ENCODE assay signal across 16 mouse cellular contexts in the genomic region with DNA sequence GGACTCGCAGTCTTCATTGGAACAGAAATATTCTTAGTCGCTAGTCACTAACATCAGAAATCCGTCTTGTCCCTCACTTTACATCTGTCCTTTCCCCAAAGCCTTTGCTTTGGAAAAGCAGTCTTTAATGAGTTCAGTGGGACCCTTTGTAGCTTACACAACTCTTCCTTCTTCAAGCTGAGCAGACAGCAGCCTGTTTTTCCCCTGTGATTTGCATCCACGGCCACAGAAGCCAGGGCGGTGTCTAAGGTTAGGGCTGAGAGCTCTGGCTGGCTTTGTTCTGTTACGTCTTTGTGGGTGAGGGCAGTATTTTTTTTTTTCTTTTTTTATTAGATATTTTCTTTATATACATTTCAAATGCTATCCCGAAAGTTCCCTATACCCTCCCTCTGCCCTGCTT.
A peak's percentile ranks its signal among the peaks of the same experiment; 100 is the strongest.
DNase-seq lines count a peak whose midpoint lies in the region; TF ChIP-seq lines count a peak whose summit lies in the region.
"Had no signal": no experiment of that assay in that cellular context is flagged by ENCODE, and none has a peak within 500 bp of the region (broad histone marks: within the 10 kb centered on the region; RNA-seq: fewer than 3 reads in every experiment).

No protein-coding gene starts in this region.

- TF ChIP-seq RAD21 in CH12.LX (IDR thresholded peaks at IDR 0.05; ENCODE audit: low read depth, low read length): no peak

- in situ Hi-C loops in CH12.LX (cut with MboI; ENCODE audit: low pct_ligation_motif_present, low pct_unique_long_range_greater_than_20kb, low sequenced_read_pairs): loop anchor here (25.0 kb wide), 1 partner anchor 741 kb away; no protein-coding TSS in a partner anchor

- H3K36me3 ChIP-seq in CH12.LX (replicated peaks in 1 of 2; ENCODE audit: control insufficient read depth in 1 of 2, insufficient read depth in 1 of 2, low read length in 1 of 2): peaks cover 14 to 16% of the 10 kb centered on the region in 2 experiments
- H3K36me3 ChIP-seq: G1E had no signal

- peak overlapping the region; percentile 87 for H3K4me2 ChIP-seq in CH12.LX (ENCODE audit: insufficient read depth, low read depth, poor library complexity, severe bottlenecking)

- TF ChIP-seq POLR2A in CH12.LX (IDR thresholded peaks at IDR 0.05; ENCODE audit: low read depth, low read length): peak; percentile 32

- TF ChIP-seq EP300 in CH12.LX (IDR thresholded peaks at IDR 0.05; ENCODE audit: low read length): no peak

- peak overlapping the region; percentile 91 for H3K27ac ChIP-seq in CH12.LX (ENCODE audit: insufficient read depth, low read depth)

- H3K9ac ChIP-seq in CH12.LX (ENCODE audit: insufficient read depth, low read depth): peak overlapping the region; percentile 93

- no peaks in the 10 kb centered on the region for H3K27me3 ChIP-seq in CH12.LX (replicated peaks)
- H3K27me3 ChIP-seq: Patski had no signal

- peak; percentile 91 for DNase-seq in CH12.LX (ENCODE audit: extremely low read depth)
- no peak for DNase-seq in heart, adult 9 months (ENCODE audit: low spot score in 2 of 2)
- DNase-seq: adrenal gland, adult 2 months; adrenal gland, adult 8-10 months; adrenal gland, postnatal 10 days; adrenal gland, postnatal 14 days; adrenal gland, postnatal 25 days; adrenal gland, postnatal 36 days; B cell, adult 2 months; cerebellum, adult 11 months; cerebellum, adult 11-12 months; cerebellum, adult 18-20 months; cerebellum, adult 2 months; cerebellum, adult 8-10 months had no signal

- peaks cover 43 to 62% of the 10 kb centered on the region in 2 experiments for H3K4me1 ChIP-seq in CH12.LX (ENCODE audit: control insufficient read depth in 1 of 2, insufficient read depth in 2 of 2)

- H3K4me3 ChIP-seq in CH12.LX (replicated peaks in 1 of 3; ENCODE audit: low read depth in 2 of 3, low read length in 2 of 3, poor library complexity in 1 of 3): peak overlapping the region; percentile 41 to 57 (median 49)

- peaks cover 13% of the 10 kb centered on the region for H3K9me3 ChIP-seq in CH12.LX (replicated peaks; ENCODE audit: low read length)
- H3K9me3 ChIP-seq: G1E had no signal

- dilution Hi-C loops in CH12.LX (cut with MboI; ENCODE audit: extremely low pct_ligation_motif_present, extremely low pct_unique_long_range_greater_than_20kb, low sequenced_read_pairs): no loop called here

- TF ChIP-seq CTCF in CH12.LX (conservative IDR thresholded peaks at IDR 0.05 in 1 of 2, IDR thresholded peaks at IDR 0.05 in 1 of 2; ENCODE audit: low read depth in 2 of 2, low read length in 2 of 2): no peak

- no peaks in the 10 kb centered on the region for H3K79me2 ChIP-seq in CH12.LX (replicated peaks; ENCODE audit: control insufficient read depth, extremely low read depth, insufficient read depth, poor library complexity, severe bottlenecking)

TF ChIP-seq in CH12.LX, 34 proteins besides CTCF, POLR2A, EP300 and RAD21:
- TF ChIP-seq SIN3A (IDR thresholded peaks at IDR 0.05; ENCODE audit: low read length) (0 out of 2 replicates have a peak, but pooled peaks have one; percentile 40), MAX (IDR thresholded peaks at IDR 0.05; ENCODE audit: low read length) (no peak), ZC3H11A (IDR thresholded peaks at IDR 0.05; ENCODE audit: low read depth, low read length) (no peak), GABPA (IDR thresholded peaks at IDR 0.05; ENCODE audit: insufficient replicate concordance, low read depth, low read length) (no peak), TCF12 (IDR thresholded peaks at IDR 0.05; ENCODE audit: low read depth, low read length) (peak; percentile 47; the same call in 1 of the 2 replicates), IRF4 (IDR thresholded peaks at IDR 0.05; ENCODE audit: low read depth, low read length) (peak; percentile 52; the same call in 1 of the 2 replicates), JUND (conservative IDR thresholded peaks at IDR 0.05; ENCODE audit: low read depth, low read length) (no peak), NELFE (IDR thresholded peaks at IDR 0.05; ENCODE audit: low read depth, low read length) (peak; percentile 46; the same call in 1 of the 2 replicates), PAX5 (IDR thresholded peaks at IDR 0.05; ENCODE audit: low read length) (no peak), UBTF (IDR thresholded peaks at IDR 0.05; ENCODE audit: low read depth, low read length) (no peak), ELF1 (IDR thresholded peaks at IDR 0.05; ENCODE audit: low read depth, low read length) (peak; percentile 3; the same call in 1 of the 2 replicates), USF2 (conservative IDR thresholded peaks at IDR 0.05; ENCODE audit: low read depth, low read length) (no peak), ZNF384 (IDR thresholded peaks at IDR 0.05; ENCODE audit: low read depth, low read length) (peak; percentile 65; the same call in 1 of the 2 replicates), MXI1 (IDR thresholded peaks at IDR 0.05; ENCODE audit: low read depth, low read length) (peak; percentile 58; the same call in 1 of the 2 replicates), MEF2A (IDR thresholded peaks at IDR 0.05; ENCODE audit: borderline replicate concordance, low read depth, low read length) (peak; percentile 48; the same call in 1 of the 2 replicates), ETS1 (conservative IDR thresholded peaks at IDR 0.05; ENCODE audit: low read depth, low read length) (peak; percentile 55), SMC3 (IDR thresholded peaks at IDR 0.05; ENCODE audit: low read depth, low read length) (0 out of 2 replicates have a peak, but pooled peaks have one; percentile 1), CHD2 (IDR thresholded peaks at IDR 0.05; ENCODE audit: low read length) (no peak), ZKSCAN1 (IDR thresholded peaks at IDR 0.05; ENCODE audit: borderline replicate concordance, low read depth, low read length) (no peak), MYC (IDR thresholded peaks at IDR 0.05; ENCODE audit: low read depth, low read length) (0 out of 2 replicates have a peak, but pooled peaks have one; percentile 9), BHLHE40 (IDR thresholded peaks at IDR 0.05; ENCODE audit: low read depth, low read length) (0 out of 2 replicates have a peak, but pooled peaks have one; percentile 29), POLR2AphosphoS2 (IDR thresholded peaks at IDR 0.05; ENCODE audit: low read depth, low read length) (no peak), HCFC1 (IDR thresholded peaks at IDR 0.05; ENCODE audit: low read depth, low read length) (no peak), CHD1 (IDR thresholded peaks at IDR 0.05; ENCODE audit: low read depth, low read length) (0 out of 2 replicates have a peak, but pooled peaks have one; percentile 13), TBP (conservative IDR thresholded peaks at IDR 0.05; ENCODE audit: low read depth, low read length) (0 out of 2 replicates have a peak, but pooled peaks have one; percentile 26)
